Mouse (Mus musculus): ENCODE results near the gene Olfr1337.
"Not testable (repeated sequence)": the region's sequence is repeated elsewhere in the genome, so short reads cannot be mapped to it uniquely, and the experiment has no call there.

- TF ChIP-seq POLR2A (IDR thresholded peaks at IDR 0.05; ENCODE audit: insufficient read length, low read depth); MAX (IDR thresholded peaks at IDR 0.05; ENCODE audit: low read depth); E2F4 (IDR thresholded peaks at IDR 0.05; ENCODE audit: insufficient read depth); TCF12 (IDR thresholded peaks at IDR 0.05; ENCODE audit: insufficient read depth, poor library complexity, severe bottlenecking); REST (IDR thresholded peaks at IDR 0.05; ENCODE audit: insufficient read depth, insufficient read length); MYOG (IDR thresholded peaks at IDR 0.05; ENCODE audit: control insufficient read depth in 1 of 3, insufficient read depth in 1 of 3, insufficient read length in 2 of 3, low read depth in 2 of 3); USF1 (IDR thresholded peaks at IDR 0.05; ENCODE audit: low read depth); POLR2AphosphoS2 (IDR thresholded peaks at IDR 0.05; ENCODE audit: insufficient read length, low read depth); TCF3 (IDR thresholded peaks at IDR 0.05; ENCODE audit: insufficient read length, low read depth); MYOD1 (IDR thresholded peaks at IDR 0.05; ENCODE audit: control insufficient read depth in 1 of 3, insufficient read length in 2 of 3, low read depth in 2 of 3): not testable (repeated sequence)
These were observed 10.4 kb upstream of the Olfr1337 start for GRCm38 (mm10) chr4:118792796-118793195.

All from myocyte (in vitro differentiated cells).